Mouse (Mus musculus) heart, embryonic 10.5 days (tissue): ENCODE data around the gene Atg4a. TPM values are rescaled to one million over a fixed set of nuclear protein-coding genes. Genes with fewer than 3 reads are reported as not detected.

Experiments
- DNase-seq: peaks from one replicate; pipeline ENCODE4 v3.0.0-alpha.2; 2017; ENCODE audit warnings: low spot score
- H3K27ac ChIP-seq: fragments of 300-500 bp; sonication (generic); 2 replicates; pipeline ENCODE4 v1.5.1; 2016; ENCODE audit warnings: mild to moderate bottlenecking
- H3K27me3 ChIP-seq: fragments of 300-500 bp; sonication (generic); 2 replicates; pipeline ENCODE4 v1.6.1; 2016; ENCODE audit warnings: mild to moderate bottlenecking; ENCODE audit not compliant: poor library complexity, insufficient read depth, severe bottlenecking
- H3K36me3 ChIP-seq: fragments of 300-500 bp; sonication (generic); 2 replicates; pipeline ENCODE4 v1.6.1; 2016; ENCODE audit warnings: mild to moderate bottlenecking, moderate library complexity
- H3K4me1 ChIP-seq: fragments of 300-500 bp; sonication (generic); 2 replicates; pipeline ENCODE4 v1.6.1; 2016; ENCODE audit warnings: mild to moderate bottlenecking
- H3K4me3 ChIP-seq: fragments of 300-500 bp; sonication (generic); 2 replicates; pipeline ENCODE4 v1.5.1; 2016; ENCODE audit warnings: mild to moderate bottlenecking, moderate library complexity
- H3K9me3 ChIP-seq: fragments of 300-500 bp; sonication (generic); 2 replicates; pipeline ENCODE4 v1.6.1; 2016; ENCODE audit warnings: mild to moderate bottlenecking, moderate library complexity
- WGBS: fragments of 180-500 bp; shearing (Covaris S2); methylation state at CpG from one replicate; pipeline ENCODE4 v1.1.7; 2016; 5-methylcytosine and 5-hydroxymethylcytosine counted together
- polyA plus RNA-seq: library from polyadenylated mRNA; unstranded; fragments of >200 nt; fragmentation: Nextera tagmentation; extraction: Ambion mirVana; gene quantifications from 2 replicates; pipeline ENCODE4 v1.2.1, GENCODE M21; 2016

Atg4a gene
- polyA plus RNA-seq, 1 experiment from 2014 or later, result 14.4 TPM

GRCm38 (mm10) chrX:140985256-140985655 is 28.5 kb downstream of the Atg4a start:
- Histone ChIP-seq H3K27me3 (peaks cover 39% of the 10 kb centered on the region; the same call in 1 of the 2 replicates), H3K9me3 (no peaks in the 10 kb centered on the region), H3K4me3 (no peak overlapping the region), H3K27ac (no peak overlapping the region), H3K4me1 (peaks cover 7% of the 10 kb centered on the region; the same call in 1 of the 2 replicates), H3K36me3 (no peaks in the 10 kb centered on the region)
- WGBS, result 91% methylated on average over 2 of the region's 2 CpGs
- DNase-seq, result no peak

GRCm38 (mm10) chrX:140996909-140997516 is 40.3 kb downstream of the Atg4a start:
- H3K4me3 ChIP-seq, result no peak overlapping the region
- H3K9me3 ChIP-seq, result no peaks in the 10 kb centered on the region
- H3K27me3 ChIP-seq, result peaks cover 57% of the 10 kb centered on the region
- no peak overlapping the region for H3K27ac ChIP-seq
- DNase-seq, result peak; percentile 78
- H3K36me3 ChIP-seq, result peaks cover 6% of the 10 kb centered on the region; the same call in 1 of the 2 replicates
- 82% methylated on average over 1 of the region's 1 CpGs for WGBS
- H3K4me1 ChIP-seq, result 0 out of 2 replicates have a peak, but pooled peaks cover 3% of the 10 kb centered on the region

- DNase-seq, result no peak
- 0 out of 2 replicates have a peak, but pooled peaks cover 3% of the 10 kb centered on the region for H3K4me1 ChIP-seq
- peaks cover 6% of the 10 kb centered on the region; the same call in 1 of the 2 replicates for H3K36me3 ChIP-seq
- H3K27ac ChIP-seq, result no peak overlapping the region
- no peak overlapping the region for H3K4me3 ChIP-seq
- peaks cover 56% of the 10 kb centered on the region for H3K27me3 ChIP-seq
- 43% methylated on average over 1 of the region's 1 CpGs for WGBS
- no peaks in the 10 kb centered on the region for H3K9me3 ChIP-seq
Observed at GRCm38 (mm10) chrX:140997912-140998545, 41.3 kb downstream of the Atg4a start.

GRCm38 (mm10) chrX:140998885-140999284 is 42.2 kb downstream of the Atg4a start:
- H3K36me3 ChIP-seq, result peaks cover 6% of the 10 kb centered on the region; the same call in 1 of the 2 replicates
- DNase-seq, result no peak
- no peak overlapping the region for H3K4me3 ChIP-seq
- no peaks in the 10 kb centered on the region for H3K9me3 ChIP-seq
- peaks cover 51% of the 10 kb centered on the region for H3K27me3 ChIP-seq
- 0 out of 2 replicates have a peak, but pooled peaks cover 3% of the 10 kb centered on the region for H3K4me1 ChIP-seq
- H3K27ac ChIP-seq, result no peak overlapping the region

GRCm38 (mm10) chrX:141149705-141150104 is 193.0 kb downstream of the Atg4a start:
- 0 out of 2 replicates have a peak, but pooled peaks cover 3% of the 10 kb centered on the region for H3K4me1 ChIP-seq
- 0 out of 2 replicates have a peak, but pooled peaks cover 3% of the 10 kb centered on the region for H3K36me3 ChIP-seq
- H3K27ac ChIP-seq, result no peak overlapping the region
- WGBS, result 74% methylated on average over 1 of the region's 1 CpGs
- H3K27me3 ChIP-seq, result peaks cover 54% of the 10 kb centered on the region
- no peak for DNase-seq
- no peak overlapping the region for H3K4me3 ChIP-seq
- H3K9me3 ChIP-seq, result no peaks in the 10 kb centered on the region

- H3K27me3 ChIP-seq, result peaks cover 60% of the 10 kb centered on the region
Observed at GRCm38 (mm10) chrX:141150290-141150689, 193.6 kb downstream of the Atg4a start.

GRCm38 (mm10) chrX:141151182-141151581 is 194.5 kb downstream of the Atg4a start:
- Histone ChIP-seq H3K9me3 (no peaks in the 10 kb centered on the region), H3K4me1 (0 out of 2 replicates have a peak, but pooled peaks cover 3% of the 10 kb centered on the region), H3K4me3 (no peak overlapping the region), H3K27me3 (peaks cover 67% of the 10 kb centered on the region), H3K27ac (no peak overlapping the region), H3K36me3 (0 out of 2 replicates have a peak, but pooled peaks cover 3% of the 10 kb centered on the region)
- DNase-seq, result no peak

More at GRCm38 (mm10) chrX:141150290-141150689, 193.6 kb downstream of the Atg4a start:
- Histone ChIP-seq H3K9me3 (no peaks in the 10 kb centered on the region), H3K4me1 (0 out of 2 replicates have a peak, but pooled peaks cover 3% of the 10 kb centered on the region), H3K4me3 (no peak overlapping the region), H3K36me3 (0 out of 2 replicates have a peak, but pooled peaks cover 3% of the 10 kb centered on the region), H3K27ac (no peak overlapping the region)
- no peak for DNase-seq

GRCm38 (mm10) chrX:141156696-141157095 is 200.0 kb downstream of the Atg4a start:
- WGBS, result 8% methylated on average over 2 of the region's 2 CpGs
- no peak for DNase-seq
- Histone ChIP-seq H3K9me3 (no peaks in the 10 kb centered on the region), H3K27ac (no peak overlapping the region), H3K4me3 (no peak overlapping the region), H3K27me3 (peaks cover 47% of the 10 kb centered on the region), H3K36me3 (no peaks in the 10 kb centered on the region), H3K4me1 (no peaks in the 10 kb centered on the region)

- H3K9me3 ChIP-seq, result no peaks in the 10 kb centered on the region
- H3K36me3 ChIP-seq, result no peaks in the 10 kb centered on the region
- H3K27me3 ChIP-seq, result peaks cover 37% of the 10 kb centered on the region
- DNase-seq, result no peak
- H3K4me1 ChIP-seq, result no peaks in the 10 kb centered on the region
- 57% methylated on average over 4 of the region's 4 CpGs for WGBS
- no peak overlapping the region for H3K27ac ChIP-seq
- no peak overlapping the region for H3K4me3 ChIP-seq
Observed at GRCm38 (mm10) chrX:141157626-141158025, 200.9 kb downstream of the Atg4a start.

- Histone ChIP-seq H3K4me3 (no peak overlapping the region), H3K9me3 (no peaks in the 10 kb centered on the region), H3K27me3 (peaks cover 32% of the 10 kb centered on the region), H3K4me1 (no peaks in the 10 kb centered on the region), H3K36me3 (no peaks in the 10 kb centered on the region), H3K27ac (no peak overlapping the region)
- WGBS, result 41% methylated on average over 4 of the region's 4 CpGs
- DNase-seq, result no peak
Observed at GRCm38 (mm10) chrX:141158160-141158559, 201.5 kb downstream of the Atg4a start.

- Histone ChIP-seq H3K27ac (no peak overlapping the region), H3K36me3 (no peaks in the 10 kb centered on the region), H3K27me3 (peaks cover 14% of the 10 kb centered on the region; the same call in 1 of the 2 replicates), H3K4me1 (no peaks in the 10 kb centered on the region), H3K4me3 (no peak overlapping the region), H3K9me3 (no peaks in the 10 kb centered on the region)
- DNase-seq, result no peak
- WGBS, result 58% methylated on average over 3 of the region's 3 CpGs
Observed at GRCm38 (mm10) chrX:141160371-141160770, 203.7 kb downstream of the Atg4a start.

- WGBS, result 88% methylated on average over 4 of the region's 4 CpGs
- Histone ChIP-seq H3K4me1 (no peaks in the 10 kb centered on the region), H3K9me3 (no peaks in the 10 kb centered on the region), H3K27ac (no peak overlapping the region), H3K4me3 (no peak overlapping the region), H3K27me3 (peaks cover 33% of the 10 kb centered on the region; the same call in 1 of the 2 replicates), H3K36me3 (no peaks in the 10 kb centered on the region)
- DNase-seq, result no peak
Observed at GRCm38 (mm10) chrX:141165067-141165466, 208.4 kb downstream of the Atg4a start.

GRCm38 (mm10) chrX:141175353-141175752 is 218.6 kb downstream of the Atg4a start:
- Histone ChIP-seq H3K27me3 (peaks cover 16% of the 10 kb centered on the region; the same call in 1 of the 2 replicates), H3K9me3 (no peaks in the 10 kb centered on the region), H3K27ac (no peak overlapping the region), H3K4me3 (no peak overlapping the region), H3K4me1 (no peaks in the 10 kb centered on the region), H3K36me3 (no peaks in the 10 kb centered on the region)
- 36% methylated on average over 7 of the region's 7 CpGs for WGBS
- no peak for DNase-seq
